Mouse (Mus musculus): ENCODE measurements around the gene Usp32. TPM values are rescaled to one million over a fixed set of nuclear protein-coding genes. Genes with fewer than 3 reads are reported as not detected.

Usp32 gene
- polyA plus RNA-seq, 1 experiment = 71.2 TPM

- H3K9me3 ChIP-seq (replicated peaks; ENCODE audit: control insufficient read depth, insufficient read depth, low read length, poor library complexity, severe bottlenecking) = no peaks in the 10 kb centered on the region
- no peak overlapping the region for H3K27ac ChIP-seq (ENCODE audit: insufficient read depth, low read length)
- peaks cover 6% of the 10 kb centered on the region for H3K36me3 ChIP-seq (ENCODE audit: control insufficient read depth, insufficient read depth, low read length, poor library complexity, severe bottlenecking)
- no peak overlapping the region for H3K9ac ChIP-seq (ENCODE audit: low read depth, poor library complexity, severe bottlenecking)
- H3K27me3 ChIP-seq (ENCODE audit: control insufficient read depth, insufficient read depth, low read length, poor library complexity, severe bottlenecking) = no peaks in the 10 kb centered on the region
- no peak for TF ChIP-seq CTCF (IDR thresholded peaks at IDR 0.05; ENCODE audit: low read depth, low read length)
- no peak overlapping the region for H3K4me3 ChIP-seq (ENCODE audit: low read depth, low read length)
- no peaks in the 10 kb centered on the region for H3K4me1 ChIP-seq (ENCODE audit: control insufficient read depth, insufficient read depth, low read length)
Measured at GRCm38 (mm10) chr11:84985421-84985820, 154.5 kb downstream of the Usp32 start.

GRCm38 (mm10) chr11:84980697-84981096 lies 159.3 kb downstream of the Usp32 start:
- no peaks in the 10 kb centered on the region for H3K36me3 ChIP-seq (ENCODE audit: control insufficient read depth, insufficient read depth, low read length, poor library complexity, severe bottlenecking)
- no peak overlapping the region for H3K4me3 ChIP-seq (ENCODE audit: low read depth, low read length)
- H3K4me1 ChIP-seq (ENCODE audit: control insufficient read depth, insufficient read depth, low read length) = no peaks in the 10 kb centered on the region
- H3K9me3 ChIP-seq (replicated peaks; ENCODE audit: control insufficient read depth, insufficient read depth, low read length, poor library complexity, severe bottlenecking) = no peaks in the 10 kb centered on the region
- TF ChIP-seq CTCF (IDR thresholded peaks at IDR 0.05; ENCODE audit: low read depth, low read length) (no peak), POLR2A (IDR thresholded peaks at IDR 0.05; ENCODE audit: insufficient read depth, low read length) (no peak), EP300 (IDR thresholded peaks at IDR 0.05; ENCODE audit: insufficient read depth, low read depth, low read length) (no peak)
- no peak overlapping the region for H3K27ac ChIP-seq (ENCODE audit: insufficient read depth, low read length)
- no peaks in the 10 kb centered on the region for H3K27me3 ChIP-seq (ENCODE audit: control insufficient read depth, insufficient read depth, low read length, poor library complexity, severe bottlenecking)
- no peak overlapping the region for H3K9ac ChIP-seq (ENCODE audit: low read depth, poor library complexity, severe bottlenecking)

GRCm38 (mm10) chr11:84979351-84979750 lies 160.6 kb downstream of the Usp32 start:
- TF ChIP-seq CTCF (IDR thresholded peaks at IDR 0.05; ENCODE audit: low read depth, low read length) (no peak), EP300 (IDR thresholded peaks at IDR 0.05; ENCODE audit: insufficient read depth, low read depth, low read length) (no peak), POLR2A (IDR thresholded peaks at IDR 0.05; ENCODE audit: insufficient read depth, low read length) (no peak)
- H3K36me3 ChIP-seq (ENCODE audit: control insufficient read depth, insufficient read depth, low read length, poor library complexity, severe bottlenecking) = no peaks in the 10 kb centered on the region

GRCm38 (mm10) chr11:84978113-84978512 lies 161.8 kb downstream of the Usp32 start:
- H3K4me3 ChIP-seq (ENCODE audit: low read depth, low read length) = no peak overlapping the region
- H3K9ac ChIP-seq (ENCODE audit: low read depth, poor library complexity, severe bottlenecking) = no peak overlapping the region
- TF ChIP-seq EP300 (IDR thresholded peaks at IDR 0.05; ENCODE audit: insufficient read depth, low read depth, low read length) (no peak), CTCF (IDR thresholded peaks at IDR 0.05; ENCODE audit: low read depth, low read length) (peak; percentile 61)
- no peak overlapping the region for H3K27ac ChIP-seq (ENCODE audit: insufficient read depth, low read length)
- no peaks in the 10 kb centered on the region for H3K36me3 ChIP-seq (ENCODE audit: control insufficient read depth, insufficient read depth, low read length, poor library complexity, severe bottlenecking)
- H3K4me1 ChIP-seq (ENCODE audit: control insufficient read depth, insufficient read depth, low read length) = no peaks in the 10 kb centered on the region
- H3K27me3 ChIP-seq (ENCODE audit: control insufficient read depth, insufficient read depth, low read length, poor library complexity, severe bottlenecking) = no peaks in the 10 kb centered on the region
- H3K9me3 ChIP-seq (replicated peaks; ENCODE audit: control insufficient read depth, insufficient read depth, low read length, poor library complexity, severe bottlenecking) = no peaks in the 10 kb centered on the region

More at GRCm38 (mm10) chr11:84979351-84979750, 160.6 kb downstream of the Usp32 start:
- Histone ChIP-seq H3K4me1 (ENCODE audit: control insufficient read depth, insufficient read depth, low read length) (no peaks in the 10 kb centered on the region), H3K27ac (ENCODE audit: insufficient read depth, low read length) (no peak overlapping the region), H3K27me3 (ENCODE audit: control insufficient read depth, insufficient read depth, low read length, poor library complexity, severe bottlenecking) (no peaks in the 10 kb centered on the region), H3K4me3 (ENCODE audit: low read depth, low read length) (no peak overlapping the region), H3K9ac (ENCODE audit: low read depth, poor library complexity, severe bottlenecking) (no peak overlapping the region), H3K9me3 (replicated peaks; ENCODE audit: control insufficient read depth, insufficient read depth, low read length, poor library complexity, severe bottlenecking) (no peaks in the 10 kb centered on the region)

- H3K4me3 ChIP-seq (ENCODE audit: low read depth, low read length) = no peak overlapping the region
- no peak for TF ChIP-seq CTCF (IDR thresholded peaks at IDR 0.05; ENCODE audit: low read depth, low read length)
- TF ChIP-seq EP300 (IDR thresholded peaks at IDR 0.05; ENCODE audit: insufficient read depth, low read depth, low read length) = no peak
- TF ChIP-seq POLR2A (IDR thresholded peaks at IDR 0.05; ENCODE audit: insufficient read depth, low read length) = no peak
- H3K9ac ChIP-seq (ENCODE audit: low read depth, poor library complexity, severe bottlenecking) = no peak overlapping the region
- no peaks in the 10 kb centered on the region for H3K4me1 ChIP-seq (ENCODE audit: control insufficient read depth, insufficient read depth, low read length)
- H3K9me3 ChIP-seq (replicated peaks; ENCODE audit: control insufficient read depth, insufficient read depth, low read length, poor library complexity, severe bottlenecking) = no peaks in the 10 kb centered on the region
- H3K36me3 ChIP-seq (ENCODE audit: control insufficient read depth, insufficient read depth, low read length, poor library complexity, severe bottlenecking) = no peaks in the 10 kb centered on the region
- no peak overlapping the region for H3K27ac ChIP-seq (ENCODE audit: insufficient read depth, low read length)
- H3K27me3 ChIP-seq (ENCODE audit: control insufficient read depth, insufficient read depth, low read length, poor library complexity, severe bottlenecking) = no peaks in the 10 kb centered on the region
Measured at GRCm38 (mm10) chr11:84977385-84977952, 162.5 kb downstream of the Usp32 start.

GRCm38 (mm10) chr11:84976706-84977105 lies 163.3 kb downstream of the Usp32 start:
- no peak overlapping the region for H3K4me3 ChIP-seq (ENCODE audit: low read depth, low read length)
- H3K9me3 ChIP-seq (replicated peaks; ENCODE audit: control insufficient read depth, insufficient read depth, low read length, poor library complexity, severe bottlenecking) = no peaks in the 10 kb centered on the region
- H3K9ac ChIP-seq (ENCODE audit: low read depth, poor library complexity, severe bottlenecking) = no peak overlapping the region
- H3K27me3 ChIP-seq (ENCODE audit: control insufficient read depth, insufficient read depth, low read length, poor library complexity, severe bottlenecking) = no peaks in the 10 kb centered on the region
- no peak overlapping the region for H3K27ac ChIP-seq (ENCODE audit: insufficient read depth, low read length)
- no peak for TF ChIP-seq POLR2A (IDR thresholded peaks at IDR 0.05; ENCODE audit: insufficient read depth, low read length)
- TF ChIP-seq EP300 (IDR thresholded peaks at IDR 0.05; ENCODE audit: insufficient read depth, low read depth, low read length) = no peak
- TF ChIP-seq CTCF (IDR thresholded peaks at IDR 0.05; ENCODE audit: low read depth, low read length) = no peak
- no peaks in the 10 kb centered on the region for H3K36me3 ChIP-seq (ENCODE audit: control insufficient read depth, insufficient read depth, low read length, poor library complexity, severe bottlenecking)
- H3K4me1 ChIP-seq (ENCODE audit: control insufficient read depth, insufficient read depth, low read length) = no peaks in the 10 kb centered on the region

Measured in ES-Bruce4 (cell line).